Mouse (Mus musculus) E14TG2a.4 (cell line): ENCODE results near the gene Dpp6.

ENCODE experiments used
- CTCF ChIP-seq: conservative IDR thresholded peaks from 2 replicates; pipeline ENCODE4 v1.5.1; 2014; ENCODE audit warnings: low read length
- NANOG ChIP-seq: IDR thresholded peaks from 2 replicates; pipeline ENCODE4 v1.6.1; 2014; ENCODE audit warnings: borderline replicate concordance, low read length, mixed read lengths

DNA sequence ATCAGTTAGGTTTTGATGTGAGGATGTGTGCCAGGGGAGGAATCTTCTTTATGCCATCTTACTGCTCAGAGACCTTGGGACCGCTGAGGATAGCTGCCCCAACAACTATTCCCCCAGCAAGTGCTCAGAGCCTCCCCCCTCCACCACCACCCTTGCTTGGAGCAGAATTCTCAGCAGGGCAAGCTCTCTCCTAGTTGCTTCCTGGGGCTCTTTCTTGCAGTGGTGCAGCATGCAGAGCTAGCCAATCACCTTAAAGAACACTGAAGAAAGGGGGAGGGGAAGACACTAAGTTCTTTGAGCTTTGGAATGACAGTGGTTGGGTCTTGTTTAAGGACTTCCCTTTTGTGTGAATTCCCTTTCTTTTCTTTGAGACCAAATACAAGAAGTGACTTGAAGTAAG is 168.1 kb downstream of the Dpp6 start:
- TF ChIP-seq CTCF, result no peak
- TF ChIP-seq NANOG, result no peak
